Mouse (Mus musculus) MEL (cell line): ENCODE data around the gene Lrrn3. TPM values are rescaled to one million over a fixed set of nuclear protein-coding genes. Genes with fewer than 3 reads are reported as not detected.
A peak's percentile ranks its signal among the peaks of the same experiment; 100 is the strongest.

Experiments used
- DNase-seq: peaks from one replicate; pipeline ENCODE4 v3.0.0; 2011; ENCODE audit warnings: low read depth, low spot score
- H3K27ac ChIP-seq: 2 replicates; pipeline ENCODE4 v1.5.1; 2012; ENCODE audit warnings: low read depth, mild to moderate bottlenecking, control low read depth, low read length, moderate library complexity; ENCODE audit not compliant: control insufficient read depth
- H3K27me3 ChIP-seq, 2 experiments: fragments of 150-350 bp in 1 of 2; sonication (generic) in 1 of 2; 2 replicates each; pipeline ENCODE4 v1.6.1; 2012; ENCODE audit warnings: low read length in 2 of 2, mild to moderate bottlenecking in 2 of 2, improper control_type of control experiment in 1 of 2, moderate library complexity in 1 of 2; ENCODE audit not compliant: insufficient read depth in 2 of 2, control insufficient read depth in 1 of 2
- H3K36me3 ChIP-seq, 2 experiments: 2 replicates each; pipeline ENCODE4 v1.6.1; 2012 to 2014; ENCODE audit warnings: low read length in 2 of 2, improper control_type of control experiment in 1 of 2, inconsistent platforms in 1 of 2, mild to moderate bottlenecking in 1 of 2; ENCODE audit not compliant: insufficient read depth in 2 of 2, control insufficient read depth in 1 of 2
- H3K4me1 ChIP-seq, 2 experiments: fragments of 150-350 bp in 1 of 2; sonication (generic) in 1 of 2; 2 replicates each; pipeline ENCODE4 v1.6.1; 2012; ENCODE audit warnings: low read length in 2 of 2, improper control_type of control experiment in 1 of 2, mild to moderate bottlenecking in 1 of 2; ENCODE audit not compliant: insufficient read depth in 2 of 2, control insufficient read depth in 1 of 2
- H3K4me3 ChIP-seq, 2 experiments: fragments of 150-350 bp in 1 of 2; sonication (generic) in 1 of 2; 2 replicates each; pipeline ENCODE4 v1.5.1; 2012; ENCODE audit warnings: low read depth in 2 of 2, low read length in 2 of 2, mild to moderate bottlenecking in 2 of 2, moderate library complexity in 2 of 2, control low read depth in 1 of 2, improper control_type of control experiment in 1 of 2; ENCODE audit not compliant: control insufficient read depth in 1 of 2, insufficient read depth in 1 of 2
- H3K79me2 ChIP-seq: 2 replicates; pipeline ENCODE4 v1.6.1; 2012; ENCODE audit warnings: mild to moderate bottlenecking, low read length, moderate library complexity; ENCODE audit not compliant: control insufficient read depth, poor library complexity, insufficient read depth
- H3K9ac ChIP-seq: 2 replicates; pipeline ENCODE4 v1.6.1; 2012; ENCODE audit warnings: low read depth, mild to moderate bottlenecking, control low read depth, low read length, moderate library complexity; ENCODE audit not compliant: control insufficient read depth, poor library complexity, severe bottlenecking
- H3K9me3 ChIP-seq: fragments of 150-350 bp; sonication (generic); replicated peaks from 2 replicates; pipeline ENCODE4 v1.6.1; 2012; ENCODE audit warnings: mild to moderate bottlenecking, low read length, improper control_type of control experiment, moderate library complexity; ENCODE audit not compliant: insufficient read depth
- CHD1 ChIP-seq: IDR thresholded peaks from 2 replicates; pipeline ENCODE4 v1.6.1; 2012; ENCODE audit warnings: low read depth, mild to moderate bottlenecking, inconsistent platforms, low read length, improper control_type of control experiment
- CHD2 ChIP-seq: IDR thresholded peaks from 2 replicates; pipeline ENCODE4 v1.6.1; 2011; ENCODE audit warnings: low read length, improper control_type of control experiment
- ELF1 ChIP-seq: IDR thresholded peaks from 2 replicates; pipeline ENCODE4 v1.6.1; 2014; ENCODE audit warnings: low read depth, mild to moderate bottlenecking, inconsistent platforms, low read length, improper control_type of control experiment, moderate library complexity
- ETS1 ChIP-seq: IDR thresholded peaks from 2 replicates; pipeline ENCODE4 v1.6.1; 2012; ENCODE audit warnings: low read depth, mild to moderate bottlenecking, inconsistent platforms, low read length, improper control_type of control experiment, moderate library complexity
- GABPA ChIP-seq: IDR thresholded peaks from 2 replicates; pipeline ENCODE4 v1.6.1; 2012; ENCODE audit warnings: low read depth, mild to moderate bottlenecking, inconsistent platforms, low read length, improper control_type of control experiment, moderate library complexity
- GATA1 ChIP-seq: IDR thresholded peaks from 2 replicates; pipeline ENCODE4 v1.6.1; 2011; ENCODE audit warnings: low read depth, low read length, improper control_type of control experiment
- MAZ ChIP-seq: IDR thresholded peaks from 2 replicates; pipeline ENCODE4 v1.6.1; 2012; ENCODE audit warnings: low read depth, mild to moderate bottlenecking, inconsistent platforms, low read length, improper control_type of control experiment
- MEF2A ChIP-seq: IDR thresholded peaks from 2 replicates; pipeline ENCODE4 v1.6.1; 2014; ENCODE audit warnings: low read depth, mild to moderate bottlenecking, inconsistent platforms, low read length, improper control_type of control experiment; ENCODE audit not compliant: poor library complexity, insufficient replicate concordance, severe bottlenecking; ENCODE audit errors: extremely low read depth
- MXI1 ChIP-seq: IDR thresholded peaks from 2 replicates; pipeline ENCODE4 v1.6.1; 2011; ENCODE audit warnings: mild to moderate bottlenecking, low read depth, low read length, improper control_type of control experiment
- MYC ChIP-seq: IDR thresholded peaks from 2 replicates; pipeline ENCODE4 v1.6.1; 2011; ENCODE audit warnings: low read depth, mild to moderate bottlenecking, low read length, improper control_type of control experiment, moderate library complexity
- NELFE ChIP-seq: IDR thresholded peaks from 2 replicates; pipeline ENCODE4 v1.6.1; 2011; ENCODE audit warnings: low read depth, low read length, improper control_type of control experiment
- POLR2AphosphoS2 ChIP-seq: IDR thresholded peaks from 2 replicates; pipeline ENCODE4 v1.6.1; 2011; ENCODE audit warnings: low read length, improper control_type of control experiment
- POLR2AphosphoS5 ChIP-seq: IDR thresholded peaks from 2 replicates; pipeline ENCODE4 v1.6.1; 2012; ENCODE audit warnings: low read depth, borderline replicate concordance, mild to moderate bottlenecking, inconsistent platforms, low read length, moderate library complexity, mixed read lengths
- RAD21 ChIP-seq: IDR thresholded peaks from 2 replicates; pipeline ENCODE4 v1.6.1; 2011; ENCODE audit warnings: mild to moderate bottlenecking, low read depth, low read length, improper control_type of control experiment
- SIN3A ChIP-seq: IDR thresholded peaks from 2 replicates; pipeline ENCODE4 v1.6.1; 2012; ENCODE audit warnings: low read length, improper control_type of control experiment, inconsistent platforms
- TAL1 ChIP-seq: IDR thresholded peaks from 2 replicates; pipeline ENCODE4 v1.6.1; 2012; ENCODE audit warnings: mild to moderate bottlenecking, inconsistent platforms, low read length, moderate library complexity, mixed read lengths
- TBP ChIP-seq: IDR thresholded peaks from 2 replicates; pipeline ENCODE4 v1.8.0; 2011; ENCODE audit warnings: low read depth, low read length, improper control_type of control experiment
- TCF12 ChIP-seq: IDR thresholded peaks from 2 replicates; pipeline ENCODE4 v1.6.1; 2014; ENCODE audit warnings: low read depth, mild to moderate bottlenecking, inconsistent platforms, low read length, improper control_type of control experiment, moderate library complexity
- UBTF ChIP-seq: IDR thresholded peaks from 2 replicates; pipeline ENCODE4 v1.6.1; 2012; ENCODE audit warnings: low read depth, mild to moderate bottlenecking, inconsistent platforms, low read length, improper control_type of control experiment, moderate library complexity, borderline replicate concordance; ENCODE audit not compliant: insufficient read depth
- USF1 ChIP-seq: IDR thresholded peaks from 2 replicates; pipeline ENCODE4 v1.6.1; 2014; ENCODE audit warnings: low read depth, mild to moderate bottlenecking, inconsistent platforms, low read length, improper control_type of control experiment, moderate library complexity
- USF2 ChIP-seq, 2 experiments: IDR thresholded peaks; 2 replicates each; pipeline ENCODE4 v1.6.1; 2011 to 2012; ENCODE audit warnings: improper control_type of control experiment in 2 of 2, low read length in 2 of 2, borderline replicate concordance in 1 of 2, inconsistent platforms in 1 of 2, low read depth in 1 of 2, mild to moderate bottlenecking in 1 of 2; ENCODE audit not compliant: insufficient read depth in 1 of 2
- ZC3H11A ChIP-seq: IDR thresholded peaks from 2 replicates; pipeline ENCODE4 v1.6.1; 2012; ENCODE audit warnings: low read depth, mild to moderate bottlenecking, inconsistent platforms, low read length, improper control_type of control experiment
- ZNF384 ChIP-seq: IDR thresholded peaks from 2 replicates; pipeline ENCODE4 v1.6.1; 2012; ENCODE audit warnings: low read depth, mild to moderate bottlenecking, inconsistent platforms, low read length, improper control_type of control experiment
- polyA plus RNA-seq, 2 experiments: library from polyadenylated mRNA; stranded (reverse) in 1 of 2; unstranded in 1 of 2; fragments of >175 nt in 1 of 2; fragments of >200 nt in 1 of 2; gene quantifications; 2 replicates each; pipeline versions ENCODE4 v1.2.1 to v1.2.4; 2012; ENCODE audit warnings: low replicate concordance in 2 of 2, low read depth in 1 of 2; ENCODE audit not compliant: insufficient read length in 2 of 2, insufficient read depth in 1 of 2, missing spikeins in 1 of 2
- total RNA-seq: library from RNA; depleted of rRNA; stranded (reverse); fragments of 300-350 nt; gene quantifications from 2 replicates; pipeline ENCODE4 v1.2.3, GENCODE M21; 2012

Gene Lrrn3
- total and polyA plus RNA-seq, 3 experiments, result not detected

GRCm38 (mm10) chr12:41483091-41483592 lies 3.1 kb downstream of the Lrrn3 start:
- Histone ChIP-seq H3K27me3 (no peaks in the 10 kb centered on the region), H3K4me1 (peaks cover 0 to 3% of the 10 kb centered on the region in 2 experiments; a peak in 1 of 4 replicates), H3K4me3 (no peak overlapping the region), H3K36me3 (no peaks in the 10 kb centered on the region), H3K79me2 (no peaks in the 10 kb centered on the region), H3K9me3 (no peaks in the 10 kb centered on the region), H3K9ac (no peak overlapping the region), H3K27ac (no peak overlapping the region)
- no peak for TF ChIP-seq MYC
- TF ChIP-seq ZNF384, result no peak
- no peak for DNase-seq

- no peak overlapping the region for H3K27ac ChIP-seq
- no peaks in the 10 kb centered on the region for H3K27me3 ChIP-seq
- H3K4me3 ChIP-seq, result no peak overlapping the region
- DNase-seq, result peak; percentile 24
- no peaks in the 10 kb centered on the region for H3K79me2 ChIP-seq
- peaks cover 0 to 3% of the 10 kb centered on the region in 2 experiments; a peak in 1 of 4 replicates for H3K4me1 ChIP-seq
- no peaks in the 10 kb centered on the region for H3K9me3 ChIP-seq
- no peak overlapping the region for H3K9ac ChIP-seq
- TF ChIP-seq NELFE (no peak), TAL1 (no peak), CHD1 (no peak), GATA1 (peak; percentile 25; the same call in 1 of the 2 replicates), USF2 (IDR thresholded peaks at IDR 0.05; ENCODE audit: borderline replicate concordance in 1 of 2, insufficient read depth in 1 of 2, low read depth in 1 of 2, low read length in 2 of 2) (no peak), USF1 (no peak), CHD2 (no peak), POLR2AphosphoS5 (no peak)
- H3K36me3 ChIP-seq, result no peaks in the 10 kb centered on the region
Measured at GRCm38 (mm10) chr12:41481486-41481885, 4.7 kb downstream of the Lrrn3 start.

DNA sequence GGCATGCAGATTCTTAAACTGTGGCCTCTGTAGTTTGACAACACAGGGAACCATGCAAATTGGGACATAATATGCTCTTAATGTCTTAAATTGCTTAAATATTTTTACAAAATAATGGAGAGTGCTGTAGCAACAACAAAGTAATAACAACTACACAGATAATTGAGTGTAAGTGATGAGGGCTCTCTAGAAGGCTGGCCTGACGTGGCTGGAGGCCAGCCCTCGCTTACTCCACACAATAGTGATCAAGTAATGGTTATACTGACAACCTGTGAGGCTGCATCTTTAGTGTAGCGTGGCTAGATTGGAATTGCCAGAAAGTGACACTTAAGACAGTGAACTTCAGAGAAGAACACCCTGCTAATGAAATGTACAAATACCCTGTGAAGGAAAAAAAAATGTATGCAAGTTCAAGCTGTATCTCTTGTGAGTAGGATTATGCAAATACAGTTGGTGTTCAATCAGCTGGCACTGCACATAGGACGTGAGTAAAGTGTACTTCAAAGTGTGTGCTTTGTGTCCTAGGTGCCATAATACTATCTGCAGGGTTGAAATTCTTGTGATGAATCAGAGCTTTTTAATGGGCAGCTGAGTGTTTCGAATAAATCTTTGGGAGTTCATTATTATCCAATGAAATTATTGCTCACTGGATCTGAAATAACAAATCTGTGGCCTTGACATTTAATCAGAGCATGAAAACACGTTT lies 17.0 kb downstream of the Lrrn3 start:
- DNase-seq, result no peak
- TF ChIP-seq TBP, result no peak
- TF ChIP-seq MXI1, result no peak
- TF ChIP-seq ETS1, result no peak
- no peak for TF ChIP-seq SIN3A
- TF ChIP-seq GABPA, result no peak
- TF ChIP-seq TCF12, result no peak
- TF ChIP-seq ZC3H11A, result no peak
- no peak for TF ChIP-seq RAD21
- no peak for TF ChIP-seq USF1
- TF ChIP-seq ELF1, result no peak
- no peak for TF ChIP-seq MYC
- no peak for TF ChIP-seq CHD2
- TF ChIP-seq POLR2AphosphoS2, result no peak
- no peak for TF ChIP-seq MAZ
- no peak for TF ChIP-seq UBTF
- TF ChIP-seq MEF2A, result no peak
- H3K4me1 ChIP-seq, result no peaks in the 10 kb centered on the region
- H3K27me3 ChIP-seq, result no peaks in the 10 kb centered on the region
- H3K79me2 ChIP-seq, result no peaks in the 10 kb centered on the region
- no peak overlapping the region for H3K9ac ChIP-seq
- H3K36me3 ChIP-seq, result no peaks in the 10 kb centered on the region
- no peak overlapping the region for H3K4me3 ChIP-seq
- no peak overlapping the region for H3K27ac ChIP-seq
- no peaks in the 10 kb centered on the region for H3K9me3 ChIP-seq
